Mouse (Mus musculus) layer of hippocampus, postnatal 14 days (tissue): ENCODE data around the gene Fam104a. TPM values are rescaled to one million over a fixed set of nuclear protein-coding genes. Genes with fewer than 3 reads are reported as not detected.

ENCODE experiments used
- DNase-seq, 2 experiments: peaks; one replicate each; pipeline ENCODE4 v3.0.0; 2021 to 2022; ENCODE audit warnings: low spot score in 2 of 2, mixed read lengths in 1 of 2
- total RNA-seq, 2 experiments: library from RNA; stranded (reverse); gene quantifications; 2 replicates each; pipeline ENCODE4 v1.2.3; 2021

Fam104a gene
- total RNA-seq, 2 experiments from 2014 or later: 24.5 to 24.7 TPM

GRCm38 (mm10) chr11:113634699-113635121 is 49.2 kb downstream of the Fam104a start:
- DNase-seq: peak in 1 of 2 experiments; percentile 73

GRCm38 (mm10) chr11:113633398-113633797 is 50.6 kb downstream of the Fam104a start:
- no peak for DNase-seq

- DNase-seq: no peak
Observed at GRCm38 (mm10) chr11:113632303-113632702, 51.7 kb downstream of the Fam104a start.

GRCm38 (mm10) chr11:113631862-113632261 is 52.1 kb downstream of the Fam104a start:
- no peak for DNase-seq

GRCm38 (mm10) chr11:113631302-113631701 is 52.7 kb downstream of the Fam104a start:
- no peak for DNase-seq

GRCm38 (mm10) chr11:113630642-113631041 is 53.3 kb downstream of the Fam104a start:
- no peak for DNase-seq

GRCm38 (mm10) chr11:113627785-113628184 is 56.2 kb downstream of the Fam104a start:
- no peak for DNase-seq

GRCm38 (mm10) chr11:113625437-113625836 is 58.5 kb downstream of the Fam104a start:
- no peak for DNase-seq

- DNase-seq: no peak
Observed at GRCm38 (mm10) chr11:113622028-113622427, 61.9 kb downstream of the Fam104a start.

GRCm38 (mm10) chr11:113621001-113621400 is 63.0 kb downstream of the Fam104a start:
- no peak for DNase-seq

- no peak for DNase-seq
Observed at GRCm38 (mm10) chr11:113619420-113620080, 64.4 kb downstream of the Fam104a start.

- peak; percentile 82 to 84 for DNase-seq
Observed at GRCm38 (mm10) chr11:113618672-113619419, 65.1 kb downstream of the Fam104a start, which contains the start of gene Sstr2. TSS of gene Sstr2 (plus strand) at chr11:113619342.

- DNase-seq: no peak
Observed at GRCm38 (mm10) chr11:113618303-113618671, 65.7 kb downstream of the Fam104a start.

- DNase-seq: peak; percentile 75 to 81
Observed at GRCm38 (mm10) chr11:113617132-113617911, 66.6 kb downstream of the Fam104a start.

GRCm38 (mm10) chr11:113614476-113614875 is 69.5 kb downstream of the Fam104a start:
- DNase-seq: no peak

GRCm38 (mm10) chr11:113611664-113612611 is 72.0 kb downstream of the Fam104a start:
- DNase-seq: peak; percentile 55 to 58
